Mouse (Mus musculus) liver, postnatal 0 days (tissue): Measurements from ENCODE around the gene C4b. TPM values are rescaled to one million over a fixed set of nuclear protein-coding genes. Genes with fewer than 3 reads are reported as not detected.
"Not testable (repeated sequence)": the region's sequence is repeated elsewhere in the genome, so short reads cannot be mapped to it uniquely, and the experiment has no call there.

ENCODE experiments used
- ATAC-seq: fragments of 200-750 bp; cut with Nextera tagmentation; 2 replicates; pipeline ENCODE4 v1.8.0; 2017; ENCODE audit warnings: mild to moderate bottlenecking, moderate library complexity
- DNase-seq: peaks from one replicate; pipeline ENCODE4 v3.0.0-alpha.2; 2016
- H3K27ac ChIP-seq: fragments of 300-500 bp; sonication (generic); 2 replicates; pipeline ENCODE4 v1.5.1; 2014; ENCODE audit warnings: antibody characterized with exemption, moderate library complexity, mild to moderate bottlenecking, low read depth
- H3K27me3 ChIP-seq: fragments of 300-500 bp; sonication (generic); 2 replicates; pipeline ENCODE4 v1.6.1; 2014; ENCODE audit warnings: low read length, control low read depth, mixed read lengths; ENCODE audit not compliant: insufficient read depth
- H3K36me3 ChIP-seq: fragments of 300-500 bp; sonication (generic); replicated peaks from 2 replicates; pipeline ENCODE4 v1.6.1; 2014; ENCODE audit warnings: mild to moderate bottlenecking, control low read depth, low read length, moderate library complexity, mixed read lengths; ENCODE audit not compliant: insufficient read depth
- H3K4me1 ChIP-seq: fragments of 300-500 bp; sonication (generic); 2 replicates; pipeline ENCODE4 v1.6.1; 2014; ENCODE audit warnings: antibody characterized with exemption, mild to moderate bottlenecking, control low read depth; ENCODE audit not compliant: insufficient read depth
- H3K4me2 ChIP-seq: fragments of 300-500 bp; sonication (generic); 2 replicates; pipeline ENCODE4 v1.6.1; 2014; ENCODE audit warnings: low read depth, mild to moderate bottlenecking, low read length, moderate library complexity, mixed read lengths
- H3K4me3 ChIP-seq: fragments of 300-500 bp; sonication (generic); 2 replicates; pipeline ENCODE4 v1.5.1; 2014; ENCODE audit warnings: low read depth, low read length
- H3K9ac ChIP-seq: fragments of 300-500 bp; sonication (generic); replicated peaks from 2 replicates; pipeline ENCODE4 v1.6.1; 2014; ENCODE audit warnings: mild to moderate bottlenecking, moderate library complexity
- H3K9me3 ChIP-seq: fragments of 300-500 bp; sonication (generic); 2 replicates; pipeline ENCODE4 v1.6.1; 2016; ENCODE audit warnings: mild to moderate bottlenecking, control low read depth, low read length, mixed read lengths
- CTCF ChIP-seq: sonication (generic); IDR thresholded peaks from 2 replicates; pipeline ENCODE4 v1.5.1; 2016; ENCODE audit warnings: antibody characterized with exemption, low read depth
- EP300 ChIP-seq: IDR thresholded peaks from 2 replicates; pipeline ENCODE4 v1.6.1; 2016; ENCODE audit warnings: antibody characterized with exemption, low read depth, mild to moderate bottlenecking
- WGBS: fragments of 180-500 bp; shearing (Covaris S2); extraction: QIAGEN DNeasy Blood & Tissue Kit; methylation state at CpG from one replicate; pipeline ENCODE4 v1.1.7; 2014; ENCODE audit not compliant: insufficient replicate concordance; 5-methylcytosine and 5-hydroxymethylcytosine counted together
- polyA plus RNA-seq: library from polyadenylated mRNA; unstranded; fragments of >200 nt; fragmentation: Nextera tagmentation; extraction: Ambion mirVana; gene quantifications from 2 replicates; pipeline ENCODE4 v1.2.1, GENCODE M21; 2015

The C4b gene
- polyA plus RNA-seq, 1 experiment from 2014 or later = 198 TPM

GRCm38 (mm10) chr17:34744206-34744605 is 524 bp upstream of the C4b start:
- ATAC-seq (peak; percentile 81), DNase-seq (no peak)
- Histone ChIP-seq H3K36me3 (no peaks in the 10 kb centered on the region), H3K4me2 (no peak overlapping the region), H3K27ac (peak overlapping the region; percentile 85), H3K9ac (no peak overlapping the region), H3K4me1 (peaks cover 10% of the 10 kb centered on the region), H3K9me3 (no peaks in the 10 kb centered on the region), H3K27me3 (no peaks in the 10 kb centered on the region), H3K4me3 (no peak overlapping the region)
- TF ChIP-seq CTCF (no peak), EP300 (no peak)
- WGBS = 53% methylated on average over 6 of the region's 6 CpGs

- no peaks in the 10 kb centered on the region for H3K36me3 ChIP-seq
- no peak overlapping the region for H3K4me3 ChIP-seq
- 24% methylated on average over 4 of the region's 4 CpGs for WGBS
- DNase-seq = peak; percentile 11
- no peaks in the 10 kb centered on the region for H3K27me3 ChIP-seq
- no peak overlapping the region for H3K9ac ChIP-seq
- peak overlapping the region; percentile 48; the same call in 1 of the 2 replicates for H3K4me2 ChIP-seq
- ATAC-seq = no peak
- TF ChIP-seq CTCF = no peak
- TF ChIP-seq EP300 = no peak
- no peaks in the 10 kb centered on the region for H3K9me3 ChIP-seq
- H3K4me1 ChIP-seq = peaks cover 10% of the 10 kb centered on the region
- H3K27ac ChIP-seq = no peak overlapping the region
These were observed 3.4 kb downstream of the C4b start for GRCm38 (mm10) chr17:34740280-34740679.

- not testable (repeated sequence) for H3K36me3 ChIP-seq, H3K27ac ChIP-seq, H3K9ac ChIP-seq, H3K4me3 ChIP-seq, H3K27me3 ChIP-seq, H3K4me1 ChIP-seq, H3K9me3 ChIP-seq, ATAC-seq, DNase-seq
- peak overlapping the region; percentile 48 for H3K4me2 ChIP-seq
- WGBS = 79% methylated on average over 7 of the region's 7 CpGs
These were observed 4.0 kb downstream of the C4b start for GRCm38 (mm10) chr17:34739708-34740107.

GRCm38 (mm10) chr17:34737466-34737865 is 6.2 kb downstream of the C4b start:
- H3K4me1 ChIP-seq, H3K4me3 ChIP-seq, H3K9me3 ChIP-seq, H3K27me3 ChIP-seq, DNase-seq, H3K4me2 ChIP-seq, ATAC-seq, H3K27ac ChIP-seq, H3K36me3 ChIP-seq, H3K9ac ChIP-seq: not testable (repeated sequence)
- WGBS = 72% methylated on average over 5 of the region's 5 CpGs

- not testable (repeated sequence) for H3K27ac ChIP-seq, H3K9me3 ChIP-seq, H3K36me3 ChIP-seq, H3K9ac ChIP-seq, DNase-seq, H3K4me2 ChIP-seq, H3K4me3 ChIP-seq, H3K27me3 ChIP-seq
- ATAC-seq = peak; percentile 74
- H3K4me1 ChIP-seq = peaks cover 12% of the 10 kb centered on the region; the same call in 1 of the 2 replicates
- 61% methylated on average over 10 of the region's 12 CpGs for WGBS
These were observed 13.7 kb downstream of the C4b start for GRCm38 (mm10) chr17:34729779-34730553.

GRCm38 (mm10) chr17:34729155-34729554 is 14.5 kb downstream of the C4b start:
- H3K4me2 ChIP-seq, H3K9ac ChIP-seq, DNase-seq, H3K27ac ChIP-seq, H3K9me3 ChIP-seq, ATAC-seq, H3K36me3 ChIP-seq, H3K4me3 ChIP-seq, H3K27me3 ChIP-seq: not testable (repeated sequence)
- 74% methylated on average over 11 of the region's 11 CpGs for WGBS
- peaks cover 12% of the 10 kb centered on the region; the same call in 1 of the 2 replicates for H3K4me1 ChIP-seq

- Histone ChIP-seq H3K4me3 (no peak overlapping the region), H3K27ac (peak overlapping the region; percentile 75), H3K4me2 (no peak overlapping the region), H3K36me3 (no peaks in the 10 kb centered on the region), H3K4me1 (peaks cover 12% of the 10 kb centered on the region; the same call in 1 of the 2 replicates), H3K9ac (no peak overlapping the region), H3K9me3 (no peaks in the 10 kb centered on the region), H3K27me3 (no peaks in the 10 kb centered on the region)
- ATAC-seq (peak; percentile 82), DNase-seq (peak; percentile 40)
- TF ChIP-seq EP300 (peak; percentile 67; the same call in 1 of the 2 replicates), CTCF (no peak)
- 63% methylated on average over 2 of the region's 2 CpGs for WGBS
These were observed 15.8 kb downstream of the C4b start for GRCm38 (mm10) chr17:34727887-34728286.
